Mouse (Mus musculus) neural tube, embryonic 12.5 days (tissue): ENCODE results near the gene Crhr2. TPM values are rescaled to one million over a fixed set of nuclear protein-coding genes. Genes with fewer than 3 reads are reported as not detected.
A peak's percentile ranks its signal among the peaks of the same experiment; 100 is the strongest.

Source experiments
- ATAC-seq: fragments of 200-750 bp; cut with Nextera tagmentation; 2 replicates; pipeline ENCODE4 v1.8.0; 2017; ENCODE audit warnings: low read depth, mild to moderate bottlenecking, moderate TSS enrichment, moderate library complexity; ENCODE audit not compliant: low FRiP score
- H3K27ac ChIP-seq: fragments of 300-500 bp; sonication (generic); 2 replicates; pipeline ENCODE4 v1.5.1; 2016
- H3K27me3 ChIP-seq: fragments of 300-500 bp; sonication (generic); replicated peaks from 2 replicates; pipeline ENCODE4 v1.6.1; 2016; ENCODE audit warnings: mild to moderate bottlenecking
- H3K36me3 ChIP-seq: fragments of 300-500 bp; sonication (generic); 2 replicates; pipeline ENCODE4 v1.6.1; 2016; ENCODE audit warnings: mild to moderate bottlenecking
- H3K4me1 ChIP-seq: fragments of 300-500 bp; sonication (generic); 2 replicates; pipeline ENCODE4 v1.6.1; 2016
- H3K4me2 ChIP-seq: fragments of 300-500 bp; sonication (generic); replicated peaks from 2 replicates; pipeline ENCODE4 v1.6.1; 2016; ENCODE audit warnings: mild to moderate bottlenecking
- H3K4me3 ChIP-seq: fragments of 300-500 bp; sonication (generic); 2 replicates; pipeline ENCODE4 v1.5.1; 2016
- H3K9ac ChIP-seq: fragments of 300-500 bp; sonication (generic); 2 replicates; pipeline ENCODE4 v1.6.1; 2016; ENCODE audit warnings: mild to moderate bottlenecking
- H3K9me3 ChIP-seq: fragments of 300-500 bp; sonication (generic); 2 replicates; pipeline ENCODE4 v1.6.1; 2016; ENCODE audit warnings: mild to moderate bottlenecking
- WGBS: fragments of 180-500 bp; shearing (Covaris S2); methylation state at CpG from one replicate; pipeline ENCODE4 v1.1.7; 2016; 5-methylcytosine and 5-hydroxymethylcytosine counted together
- polyA plus RNA-seq: library from polyadenylated mRNA; unstranded; fragments of >200 nt; fragmentation: Nextera tagmentation; extraction: Ambion mirVana; gene quantifications from 2 replicates; pipeline ENCODE4 v1.2.1, GENCODE M21; 2016

The Crhr2 gene
- polyA plus RNA-seq, 1 experiment from 2014 or later = 0.66 TPM

GRCm38 (mm10) chr6:55161311-55161761, 28.5 kb upstream of the Crhr2 start:
- 89% methylated on average over 5 of the region's 5 CpGs for WGBS
- H3K9ac ChIP-seq = no peak overlapping the region
- H3K4me1 ChIP-seq = no peaks in the 10 kb centered on the region
- H3K27ac ChIP-seq = no peak overlapping the region
- H3K4me3 ChIP-seq = no peak overlapping the region
- no peaks in the 10 kb centered on the region for H3K36me3 ChIP-seq
- H3K9me3 ChIP-seq = no peaks in the 10 kb centered on the region
- H3K27me3 ChIP-seq = peaks cover 79% of the 10 kb centered on the region
- no peak for ATAC-seq
- H3K4me2 ChIP-seq = no peak overlapping the region

GRCm38 (mm10) chr6:55159256-55159655, 26.4 kb upstream of the Crhr2 start:
- Histone ChIP-seq H3K4me2 (no peak overlapping the region), H3K4me1 (no peaks in the 10 kb centered on the region), H3K9ac (no peak overlapping the region), H3K27me3 (peaks cover 59% of the 10 kb centered on the region), H3K9me3 (no peaks in the 10 kb centered on the region), H3K4me3 (no peak overlapping the region), H3K36me3 (no peaks in the 10 kb centered on the region), H3K27ac (no peak overlapping the region)
- 65% methylated on average over 1 of the region's 1 CpGs for WGBS
- ATAC-seq = no peak

GRCm38 (mm10) chr6:55152226-55152625, 19.4 kb upstream of the Crhr2 start:
- no peak overlapping the region for H3K4me2 ChIP-seq
- peaks cover 3% of the 10 kb centered on the region for H3K27me3 ChIP-seq
- H3K27ac ChIP-seq = no peak overlapping the region
- no peak overlapping the region for H3K4me3 ChIP-seq
- 88% methylated on average over 3 of the region's 3 CpGs for WGBS
- no peaks in the 10 kb centered on the region for H3K36me3 ChIP-seq
- no peak for ATAC-seq
- no peaks in the 10 kb centered on the region for H3K9me3 ChIP-seq
- H3K9ac ChIP-seq = no peak overlapping the region
- H3K4me1 ChIP-seq = no peaks in the 10 kb centered on the region

- Histone ChIP-seq H3K9me3 (no peaks in the 10 kb centered on the region), H3K4me1 (no peaks in the 10 kb centered on the region), H3K27me3 (no peaks in the 10 kb centered on the region), H3K36me3 (no peaks in the 10 kb centered on the region), H3K4me2 (no peak overlapping the region), H3K4me3 (no peak overlapping the region), H3K27ac (no peak overlapping the region), H3K9ac (no peak overlapping the region)
- ATAC-seq = no peak; the same call in 1 of the 2 replicates
- 25% methylated on average over 4 of the region's 4 CpGs for WGBS
Observed at GRCm38 (mm10) chr6:55146138-55146537, 13.3 kb upstream of the Crhr2 start.

- no peak for ATAC-seq
- WGBS = 77% methylated on average over 5 of the region's 5 CpGs
- no peaks in the 10 kb centered on the region for H3K4me1 ChIP-seq
- H3K4me2 ChIP-seq = no peak overlapping the region
- H3K27ac ChIP-seq = no peak overlapping the region
- H3K36me3 ChIP-seq = no peaks in the 10 kb centered on the region
- no peaks in the 10 kb centered on the region for H3K9me3 ChIP-seq
- no peak overlapping the region for H3K4me3 ChIP-seq
- H3K9ac ChIP-seq = no peak overlapping the region
- H3K27me3 ChIP-seq = no peaks in the 10 kb centered on the region
Observed at GRCm38 (mm10) chr6:55145285-55145684, 12.5 kb upstream of the Crhr2 start.

- no peak overlapping the region for H3K27ac ChIP-seq
- no peaks in the 10 kb centered on the region for H3K4me1 ChIP-seq
- no peaks in the 10 kb centered on the region for H3K27me3 ChIP-seq
- H3K36me3 ChIP-seq = no peaks in the 10 kb centered on the region
- H3K9me3 ChIP-seq = no peaks in the 10 kb centered on the region
- ATAC-seq = no peak
- no peak overlapping the region for H3K4me2 ChIP-seq
- no peak overlapping the region for H3K4me3 ChIP-seq
- H3K9ac ChIP-seq = no peak overlapping the region
Observed at GRCm38 (mm10) chr6:55138343-55138742, 5.5 kb upstream of the Crhr2 start.

GRCm38 (mm10) chr6:55133425-55133824, 609 bp upstream of the Crhr2 start:
- no peak overlapping the region for H3K4me3 ChIP-seq
- H3K27ac ChIP-seq = no peak overlapping the region
- 97% methylated on average over 1 of the region's 1 CpGs for WGBS
- no peak for ATAC-seq
- no peak overlapping the region for H3K4me2 ChIP-seq
- no peaks in the 10 kb centered on the region for H3K9me3 ChIP-seq
- H3K9ac ChIP-seq = no peak overlapping the region
- no peaks in the 10 kb centered on the region for H3K36me3 ChIP-seq
- no peaks in the 10 kb centered on the region; the same call in 1 of the 2 replicates for H3K27me3 ChIP-seq
- H3K4me1 ChIP-seq = no peaks in the 10 kb centered on the region

- H3K27ac ChIP-seq = no peak overlapping the region
- no peaks in the 10 kb centered on the region for H3K4me1 ChIP-seq
- ATAC-seq = no peak
- no peak overlapping the region for H3K9ac ChIP-seq
- H3K27me3 ChIP-seq = no peaks in the 10 kb centered on the region; the same call in 1 of the 2 replicates
- H3K4me3 ChIP-seq = no peak overlapping the region
- 90% methylated on average over 4 of the region's 4 CpGs for WGBS
- no peaks in the 10 kb centered on the region for H3K36me3 ChIP-seq
- H3K4me2 ChIP-seq = no peak overlapping the region
- H3K9me3 ChIP-seq = no peaks in the 10 kb centered on the region
Observed at GRCm38 (mm10) chr6:55131301-55131700, 1.5 kb downstream of the Crhr2 start.

GRCm38 (mm10) chr6:55130631-55131030, 2.2 kb downstream of the Crhr2 start:
- Histone ChIP-seq H3K27me3 (no peaks in the 10 kb centered on the region; the same call in 1 of the 2 replicates), H3K27ac (no peak overlapping the region), H3K4me1 (no peaks in the 10 kb centered on the region), H3K4me3 (no peak overlapping the region), H3K9ac (no peak overlapping the region), H3K4me2 (no peak overlapping the region), H3K9me3 (no peaks in the 10 kb centered on the region), H3K36me3 (no peaks in the 10 kb centered on the region)
- no peak for ATAC-seq
- WGBS = 76% methylated on average over 6 of the region's 6 CpGs

- Histone ChIP-seq H3K36me3 (no peaks in the 10 kb centered on the region), H3K9me3 (no peaks in the 10 kb centered on the region), H3K9ac (no peak overlapping the region), H3K4me3 (no peak overlapping the region), H3K4me1 (no peaks in the 10 kb centered on the region), H3K27me3 (no peaks in the 10 kb centered on the region; the same call in 1 of the 2 replicates), H3K4me2 (no peak overlapping the region), H3K27ac (no peak overlapping the region)
- ATAC-seq = no peak
Observed at GRCm38 (mm10) chr6:55128391-55128790, 4.4 kb downstream of the Crhr2 start.

GRCm38 (mm10) chr6:55126576-55126975, 6.2 kb downstream of the Crhr2 start:
- ATAC-seq = no peak
- no peaks in the 10 kb centered on the region for H3K36me3 ChIP-seq
- no peaks in the 10 kb centered on the region; the same call in 1 of the 2 replicates for H3K27me3 ChIP-seq
- H3K4me1 ChIP-seq = no peaks in the 10 kb centered on the region
- H3K4me3 ChIP-seq = no peak overlapping the region
- H3K4me2 ChIP-seq = no peak overlapping the region
- no peak overlapping the region for H3K9ac ChIP-seq
- WGBS = 83% methylated on average over 5 of the region's 5 CpGs
- no peaks in the 10 kb centered on the region for H3K9me3 ChIP-seq
- H3K27ac ChIP-seq = no peak overlapping the region

GRCm38 (mm10) chr6:55123056-55123455, 9.8 kb downstream of the Crhr2 start:
- WGBS = 40% methylated on average over 4 of the region's 4 CpGs
- Histone ChIP-seq H3K9ac (no peak overlapping the region), H3K4me2 (no peak overlapping the region), H3K27ac (no peak overlapping the region), H3K4me3 (no peak overlapping the region), H3K9me3 (no peaks in the 10 kb centered on the region), H3K4me1 (peaks cover under 1% of the 10 kb centered on the region), H3K36me3 (no peaks in the 10 kb centered on the region), H3K27me3 (peaks cover 29% of the 10 kb centered on the region)
- no peak for ATAC-seq

- ATAC-seq = peak; percentile 70; the same call in 1 of the 2 replicates
- Histone ChIP-seq H3K4me1 (peaks cover 11% of the 10 kb centered on the region), H3K9ac (peak overlapping the region; percentile 42; the same call in 1 of the 2 replicates), H3K27ac (no peak overlapping the region), H3K4me3 (peak overlapping the region; percentile 47), H3K9me3 (no peaks in the 10 kb centered on the region), H3K27me3 (peaks cover 74% of the 10 kb centered on the region), H3K36me3 (no peaks in the 10 kb centered on the region), H3K4me2 (peak overlapping the region; percentile 83)
- WGBS = under 1% methylated on average over 68 of the region's 68 CpGs
Observed at GRCm38 (mm10) chr6:55117325-55118109, 15.3 kb downstream of the Crhr2 start.
